Mouse (Mus musculus): ENCODE data around the gene Cnot10. TPM values are rescaled to one million over a fixed set of nuclear protein-coding genes. Genes with fewer than 3 reads are reported as not detected.

Gene Cnot10
- polyA plus RNA-seq, 1 experiment from 2014 or later: 68.0 TPM

DNA sequence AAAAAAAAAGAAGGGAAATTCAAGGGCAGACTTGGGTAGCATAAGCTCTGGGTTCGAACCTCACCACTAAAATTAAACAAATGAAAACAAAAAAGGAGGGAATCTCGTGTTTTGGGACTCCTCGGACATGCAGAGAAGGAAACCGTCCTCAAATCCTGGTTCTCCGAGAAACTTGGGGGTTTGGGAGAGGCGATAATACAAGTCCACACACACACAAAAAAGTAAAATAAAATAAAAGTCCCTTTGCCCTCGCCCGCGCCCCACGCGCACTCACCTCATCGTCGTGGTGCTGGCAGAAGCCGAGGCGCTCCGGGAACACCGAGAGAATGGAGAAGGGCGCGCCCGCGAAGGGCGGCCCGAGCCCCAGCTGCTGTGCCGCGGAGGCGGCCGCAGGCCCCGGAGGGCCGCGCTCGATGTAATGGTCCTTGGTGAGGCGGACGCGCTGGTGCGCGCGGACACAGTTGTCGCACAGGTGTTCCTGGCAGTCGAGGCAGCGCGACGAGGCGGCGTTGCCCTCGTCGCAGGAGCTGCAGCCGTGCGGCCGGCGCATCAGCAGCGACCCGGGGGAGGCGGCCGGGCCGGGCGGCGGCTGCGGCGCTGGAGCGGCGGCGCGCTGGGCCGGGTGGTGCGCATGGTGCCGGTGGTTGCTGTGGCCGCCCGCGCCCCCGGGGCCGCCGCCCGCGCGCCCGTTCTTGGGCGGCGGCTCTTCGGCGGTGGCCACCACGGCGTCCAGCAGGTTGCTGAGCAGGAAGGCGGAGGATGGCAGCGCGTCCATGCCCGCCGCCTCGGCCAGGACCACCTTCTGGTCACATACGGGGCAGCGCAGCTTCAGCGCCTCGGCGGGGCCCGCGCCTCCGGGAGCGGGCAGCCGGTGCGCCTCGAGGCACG lies 77.7 kb downstream of the Cnot10 start:
- no peaks in the 10 kb centered on the region for H3K9me3 ChIP-seq (ENCODE audit: control insufficient read depth, low read length)
- H3K27ac ChIP-seq (ENCODE audit: low read depth, low read length): peak overlapping the region; percentile 96
- H3K4me1 ChIP-seq (ENCODE audit: control insufficient read depth, insufficient read depth, low read length): peaks cover 14% of the 10 kb centered on the region
- no peaks in the 10 kb centered on the region for H3K27me3 ChIP-seq (ENCODE audit: control insufficient read depth, insufficient read depth, low read length)
- WGBS: under 1% methylated on average over 91 of the region's 101 CpGs
- peak; percentile 62 for DNase-seq (ENCODE audit: low spot score)
- peak overlapping the region; percentile 78 for H3K4me3 ChIP-seq (ENCODE audit: low read depth, low read length)
- peak; percentile 22; the same call in 1 of the 2 replicates for ATAC-seq (ENCODE audit: insufficient read depth, low FRiP score, low TSS enrichment)
- peak overlapping the region; percentile 95 for H3K9ac ChIP-seq (ENCODE audit: low read length)
- H3K36me3 ChIP-seq (ENCODE audit: control insufficient read depth, insufficient read depth, low read length): no peaks in the 10 kb centered on the region
- peak overlapping the region; percentile 92 for H3K4me2 ChIP-seq (ENCODE audit: low read depth)

DNA sequence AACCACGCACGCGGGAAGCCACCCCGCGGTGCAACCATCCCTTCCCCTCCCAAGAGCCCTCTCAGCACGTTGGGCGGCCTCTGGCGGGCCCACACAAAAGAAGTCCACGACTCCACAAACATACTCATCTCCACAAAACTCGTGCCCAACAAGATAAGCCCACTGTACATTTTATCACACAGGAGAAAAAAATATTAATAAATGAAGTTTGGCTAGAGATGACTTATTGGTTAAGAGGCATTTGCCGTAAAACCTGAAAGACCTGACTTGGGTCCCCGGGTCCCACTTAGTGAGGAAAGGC lies 78.4 kb downstream of the Cnot10 start:
- H3K9ac ChIP-seq (ENCODE audit: low read length): peak overlapping the region; percentile 57
- H3K4me3 ChIP-seq (ENCODE audit: low read depth, low read length): peak overlapping the region; percentile 78
- H3K4me2 ChIP-seq (ENCODE audit: low read depth): peak overlapping the region; percentile 92
- H3K27me3 ChIP-seq (ENCODE audit: control insufficient read depth, insufficient read depth, low read length): no peaks in the 10 kb centered on the region
- no peaks in the 10 kb centered on the region for H3K9me3 ChIP-seq (ENCODE audit: control insufficient read depth, low read length)
- H3K27ac ChIP-seq (ENCODE audit: low read depth, low read length): no peak overlapping the region
- peak; percentile 68 for DNase-seq (ENCODE audit: low spot score)
- 0% methylated on average over 12 of the region's 12 CpGs for WGBS
- peaks cover 14% of the 10 kb centered on the region for H3K4me1 ChIP-seq (ENCODE audit: control insufficient read depth, insufficient read depth, low read length)
- no peak for ATAC-seq (ENCODE audit: insufficient read depth, low FRiP score, low TSS enrichment)
- no peaks in the 10 kb centered on the region for H3K36me3 ChIP-seq (ENCODE audit: control insufficient read depth, insufficient read depth, low read length)

DNA sequence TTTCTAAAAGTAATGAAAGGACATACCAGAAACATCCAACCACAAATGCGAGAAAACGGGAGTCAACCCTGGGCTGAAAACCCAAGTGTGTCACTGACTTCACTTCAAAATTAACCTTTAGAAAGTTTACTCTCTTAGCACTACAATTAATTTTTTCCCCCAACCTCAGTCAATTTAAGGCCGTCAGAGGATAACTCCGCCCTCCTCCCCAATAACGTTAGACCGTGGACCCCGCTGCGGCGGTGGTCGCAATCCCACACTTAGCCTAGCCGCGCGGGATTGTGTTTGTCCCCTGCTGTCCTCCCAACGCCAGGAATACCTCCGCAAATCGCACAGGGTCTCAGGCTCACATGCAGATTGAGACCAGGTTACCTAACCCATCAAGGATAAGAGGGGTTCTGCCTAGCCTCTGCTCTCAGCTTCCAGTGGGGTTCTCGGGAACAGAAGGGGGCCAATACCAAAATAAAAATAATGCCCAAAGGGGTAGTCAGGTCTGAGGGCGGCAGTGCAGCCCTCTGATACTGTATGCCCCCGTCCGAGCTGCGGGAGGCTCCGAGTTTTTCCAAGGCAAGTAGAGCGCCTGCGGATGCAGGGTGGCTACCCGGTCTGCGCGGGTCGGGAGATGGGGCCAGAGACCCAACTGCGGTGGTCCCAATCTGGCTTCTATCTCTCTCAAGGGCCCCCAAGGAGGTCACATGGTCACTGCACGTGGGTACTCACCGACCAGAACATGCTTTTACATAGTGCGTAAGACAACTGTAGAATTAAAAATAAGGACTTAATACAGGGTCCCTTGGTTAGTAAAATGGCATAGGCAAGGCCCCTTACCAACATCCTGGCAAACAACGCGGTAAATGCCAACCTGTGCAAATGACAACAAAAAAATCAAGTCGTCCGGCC lies 79.0 kb downstream of the Cnot10 start:
- no peak for ATAC-seq (ENCODE audit: insufficient read depth, low FRiP score, low TSS enrichment)
- H3K9ac ChIP-seq (ENCODE audit: low read length): peak overlapping the region; percentile 57
- peaks cover 14% of the 10 kb centered on the region for H3K4me1 ChIP-seq (ENCODE audit: control insufficient read depth, insufficient read depth, low read length)

DNA sequence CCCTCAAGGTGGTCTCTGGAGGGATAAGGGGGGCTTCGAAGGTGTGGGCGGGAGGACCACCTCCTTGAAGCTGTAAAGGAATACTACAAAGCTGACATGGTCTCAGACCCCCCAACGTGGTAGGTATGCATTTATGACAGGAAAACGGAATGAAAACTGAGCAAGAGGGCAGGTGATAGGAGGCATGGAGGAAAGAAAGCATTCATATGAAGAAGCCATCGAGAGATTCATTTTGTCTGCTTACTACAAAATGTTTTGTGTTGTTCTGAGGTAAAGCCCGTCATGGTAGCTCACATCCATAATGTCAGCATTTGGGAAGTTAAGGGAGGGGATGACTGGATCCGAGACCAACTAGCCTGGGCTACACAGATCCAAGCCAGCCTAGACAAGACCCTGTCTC lies 79.8 kb downstream of the Cnot10 start:
- WGBS: 2% methylated on average over 7 of the region's 7 CpGs
- H3K9ac ChIP-seq (ENCODE audit: low read length): peak overlapping the region; percentile 27
- no peak for DNase-seq (ENCODE audit: low spot score)

More for the DNA sequence above, 79.0 kb downstream of the Cnot10 start:
- H3K4me2 ChIP-seq (ENCODE audit: low read depth): peak overlapping the region; percentile 92
- no peaks in the 10 kb centered on the region for H3K36me3 ChIP-seq (ENCODE audit: control insufficient read depth, insufficient read depth, low read length)
- H3K9me3 ChIP-seq (ENCODE audit: control insufficient read depth, low read length): no peaks in the 10 kb centered on the region
- H3K27ac ChIP-seq (ENCODE audit: low read depth, low read length): no peak overlapping the region
- DNase-seq (ENCODE audit: low spot score): peak; percentile 51
- under 1% methylated on average over 36 of the region's 36 CpGs for WGBS
- H3K27me3 ChIP-seq (ENCODE audit: control insufficient read depth, insufficient read depth, low read length): no peaks in the 10 kb centered on the region
- peak overlapping the region; percentile 78 for H3K4me3 ChIP-seq (ENCODE audit: low read depth, low read length)

DNA sequence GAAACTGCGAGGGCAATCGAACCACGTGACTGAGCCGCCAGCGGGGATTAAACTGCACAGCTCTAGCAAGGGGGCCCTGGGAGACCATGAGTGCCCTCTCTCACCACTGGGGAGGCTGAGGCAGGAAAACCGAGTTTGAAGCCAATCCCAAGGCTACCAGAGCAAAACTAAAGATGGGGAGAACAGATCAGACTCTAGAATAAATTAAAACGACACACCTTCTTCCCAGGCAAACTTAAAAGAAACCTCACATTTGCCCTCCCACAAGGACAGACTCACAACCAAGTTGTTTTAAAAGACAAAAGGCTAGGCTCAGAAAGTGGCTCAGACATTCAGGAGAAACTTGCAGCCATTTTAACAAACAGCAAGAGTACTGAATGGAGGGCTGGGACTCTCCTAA lies 82.9 kb downstream of the Cnot10 start:
- no peaks in the 10 kb centered on the region for H3K27me3 ChIP-seq (ENCODE audit: control insufficient read depth, insufficient read depth, low read length)
- H3K27ac ChIP-seq (ENCODE audit: low read depth, low read length): no peak overlapping the region
- ATAC-seq (ENCODE audit: insufficient read depth, low FRiP score, low TSS enrichment) (no peak), DNase-seq (ENCODE audit: low spot score) (no peak)
- peaks cover 19% of the 10 kb centered on the region for H3K4me1 ChIP-seq (ENCODE audit: control insufficient read depth, insufficient read depth, low read length)
- no peaks in the 10 kb centered on the region for H3K9me3 ChIP-seq (ENCODE audit: control insufficient read depth, low read length)
- no peak overlapping the region for H3K4me2 ChIP-seq (ENCODE audit: low read depth)
- H3K4me3 ChIP-seq (ENCODE audit: low read depth, low read length): no peak overlapping the region
- 9% methylated on average over 7 of the region's 7 CpGs for WGBS
- no peaks in the 10 kb centered on the region for H3K36me3 ChIP-seq (ENCODE audit: control insufficient read depth, insufficient read depth, low read length)
- no peak overlapping the region for H3K9ac ChIP-seq (ENCODE audit: low read length)

More for the DNA sequence above, 79.8 kb downstream of the Cnot10 start:
- no peaks in the 10 kb centered on the region for H3K36me3 ChIP-seq (ENCODE audit: control insufficient read depth, insufficient read depth, low read length)
- peaks cover 14% of the 10 kb centered on the region for H3K4me1 ChIP-seq (ENCODE audit: control insufficient read depth, insufficient read depth, low read length)
- H3K27me3 ChIP-seq (ENCODE audit: control insufficient read depth, insufficient read depth, low read length): no peaks in the 10 kb centered on the region
- H3K4me3 ChIP-seq (ENCODE audit: low read depth, low read length): peak overlapping the region; percentile 78
- ATAC-seq (ENCODE audit: insufficient read depth, low FRiP score, low TSS enrichment): no peak
- H3K9me3 ChIP-seq (ENCODE audit: control insufficient read depth, low read length): no peaks in the 10 kb centered on the region
- peak overlapping the region; percentile 92 for H3K4me2 ChIP-seq (ENCODE audit: low read depth)
- H3K27ac ChIP-seq (ENCODE audit: low read depth, low read length): no peak overlapping the region

DNA sequence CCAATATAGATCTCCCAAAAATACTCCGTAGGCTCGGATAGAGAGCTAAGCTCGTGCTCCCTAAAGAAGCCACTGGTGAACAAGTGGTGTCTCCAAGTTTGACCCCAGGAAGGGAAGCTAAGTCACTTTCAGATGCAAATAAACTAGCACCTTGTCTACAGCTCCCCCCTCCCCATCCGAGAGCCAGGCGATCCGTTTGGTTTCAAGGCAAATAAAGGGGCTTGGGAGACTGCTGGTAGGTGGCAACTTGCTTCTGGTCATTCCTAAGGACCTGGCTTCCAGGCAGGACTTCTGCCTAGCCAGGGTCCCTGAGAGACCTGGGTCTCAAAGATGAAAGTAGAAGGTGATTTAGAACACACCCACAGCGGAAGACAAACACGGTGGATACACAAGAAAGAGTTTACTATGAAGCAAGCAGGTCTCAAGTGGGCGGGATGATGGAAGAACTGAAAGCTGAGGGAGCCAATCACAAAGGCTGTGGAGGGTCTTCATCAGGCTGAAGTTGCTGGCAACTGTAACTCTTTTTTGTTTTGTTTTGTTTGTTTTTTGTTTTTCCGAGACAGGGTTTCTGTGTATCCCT lies 83.6 kb downstream of the Cnot10 start:
- H3K9me3 ChIP-seq (ENCODE audit: control insufficient read depth, low read length): no peaks in the 10 kb centered on the region
- H3K9ac ChIP-seq (ENCODE audit: low read length): no peak overlapping the region
- no peak overlapping the region for H3K4me3 ChIP-seq (ENCODE audit: low read depth, low read length)
- H3K4me2 ChIP-seq (ENCODE audit: low read depth): no peak overlapping the region
- H3K4me1 ChIP-seq (ENCODE audit: control insufficient read depth, insufficient read depth, low read length): peaks cover 18% of the 10 kb centered on the region
- no peak for ATAC-seq (ENCODE audit: insufficient read depth, low FRiP score, low TSS enrichment)
- WGBS: 25% methylated on average over 10 of the region's 10 CpGs
- H3K27ac ChIP-seq (ENCODE audit: low read depth, low read length): no peak overlapping the region
- H3K36me3 ChIP-seq (ENCODE audit: control insufficient read depth, insufficient read depth, low read length): no peaks in the 10 kb centered on the region
- no peak for DNase-seq (ENCODE audit: low spot score)
- no peaks in the 10 kb centered on the region for H3K27me3 ChIP-seq (ENCODE audit: control insufficient read depth, insufficient read depth, low read length)

DNA sequence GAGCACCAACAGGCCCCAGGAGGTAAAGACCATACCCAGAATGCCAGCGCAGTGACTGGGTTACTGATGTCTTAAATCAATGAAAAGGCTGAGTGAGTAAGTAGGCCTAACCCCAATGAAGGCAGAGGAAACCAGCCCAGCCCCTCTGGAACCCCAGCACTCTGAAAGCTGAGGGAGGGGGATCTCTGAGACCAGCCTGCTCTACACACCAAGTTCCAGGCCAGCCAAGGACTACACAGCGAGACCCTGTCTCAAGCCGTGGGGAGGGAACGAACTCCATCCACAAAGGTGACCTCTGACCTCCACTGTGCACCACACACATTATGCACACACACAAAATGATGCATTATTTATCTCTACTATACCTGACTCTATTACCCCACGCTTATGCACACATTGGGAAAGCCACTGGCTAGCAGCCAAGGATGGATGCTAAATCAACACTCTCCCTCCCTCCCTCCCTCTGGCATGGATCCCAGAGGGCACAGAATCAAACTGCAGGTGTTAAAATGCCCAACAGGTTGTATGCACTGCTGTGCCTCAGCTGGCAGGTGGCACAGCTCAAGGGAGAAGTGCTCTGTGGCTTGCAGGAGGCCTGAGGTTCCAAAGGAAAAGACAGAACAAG lies 85.5 kb downstream of the Cnot10 start:
- no peaks in the 10 kb centered on the region for H3K27me3 ChIP-seq (ENCODE audit: control insufficient read depth, insufficient read depth, low read length)
- WGBS: 69% methylated on average over 5 of the region's 5 CpGs
- peaks cover 7% of the 10 kb centered on the region for H3K4me1 ChIP-seq (ENCODE audit: control insufficient read depth, insufficient read depth, low read length)
- H3K27ac ChIP-seq (ENCODE audit: low read depth, low read length): no peak overlapping the region
- no peaks in the 10 kb centered on the region for H3K9me3 ChIP-seq (ENCODE audit: control insufficient read depth, low read length)
- no peaks in the 10 kb centered on the region for H3K36me3 ChIP-seq (ENCODE audit: control insufficient read depth, insufficient read depth, low read length)
- no peak overlapping the region for H3K4me3 ChIP-seq (ENCODE audit: low read depth, low read length)
- ATAC-seq (ENCODE audit: insufficient read depth, low FRiP score, low TSS enrichment): peak; percentile 46
- H3K9ac ChIP-seq (ENCODE audit: low read length): no peak overlapping the region
- DNase-seq (ENCODE audit: low spot score): no peak
- H3K4me2 ChIP-seq (ENCODE audit: low read depth): no peak overlapping the region

DNA sequence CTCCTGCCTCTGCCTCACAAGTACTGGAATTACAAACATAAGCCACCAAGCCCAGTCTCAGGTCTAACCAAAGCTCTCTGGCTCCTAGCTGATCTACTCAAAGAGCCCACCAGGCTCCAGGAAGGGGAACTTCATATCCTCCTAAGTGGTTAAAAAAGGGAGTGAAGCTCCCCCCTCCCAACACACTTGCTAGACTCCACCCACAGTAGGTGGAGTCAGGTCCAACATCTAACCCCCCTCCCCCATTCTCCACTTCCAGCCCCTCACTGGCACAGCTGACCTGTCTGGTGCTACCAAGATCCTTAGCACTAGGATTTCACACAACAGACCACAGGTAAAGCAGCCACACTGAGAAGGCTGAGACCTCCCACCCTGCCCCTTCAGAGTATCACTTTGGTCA lies 86.2 kb downstream of the Cnot10 start:
- Histone ChIP-seq H3K4me3 (ENCODE audit: low read depth, low read length) (no peak overlapping the region), H3K9me3 (ENCODE audit: control insufficient read depth, low read length) (no peaks in the 10 kb centered on the region), H3K36me3 (ENCODE audit: control insufficient read depth, insufficient read depth, low read length) (no peaks in the 10 kb centered on the region), H3K27me3 (ENCODE audit: control insufficient read depth, insufficient read depth, low read length) (no peaks in the 10 kb centered on the region), H3K4me2 (ENCODE audit: low read depth) (no peak overlapping the region), H3K27ac (ENCODE audit: low read depth, low read length) (no peak overlapping the region), H3K9ac (ENCODE audit: low read length) (no peak overlapping the region), H3K4me1 (ENCODE audit: control insufficient read depth, insufficient read depth, low read length) (peaks cover 12% of the 10 kb centered on the region)
- ATAC-seq (ENCODE audit: insufficient read depth, low FRiP score, low TSS enrichment) (no peak), DNase-seq (ENCODE audit: low spot score) (no peak)
